Mouse (Mus musculus): ENCODE data around the gene Eef2. TPM values are rescaled to one million over a fixed set of nuclear protein-coding genes. Genes with fewer than 3 reads are reported as not detected.

The Eef2 gene
- polyA plus RNA-seq, 1 experiment: 2,100 TPM

DNA sequence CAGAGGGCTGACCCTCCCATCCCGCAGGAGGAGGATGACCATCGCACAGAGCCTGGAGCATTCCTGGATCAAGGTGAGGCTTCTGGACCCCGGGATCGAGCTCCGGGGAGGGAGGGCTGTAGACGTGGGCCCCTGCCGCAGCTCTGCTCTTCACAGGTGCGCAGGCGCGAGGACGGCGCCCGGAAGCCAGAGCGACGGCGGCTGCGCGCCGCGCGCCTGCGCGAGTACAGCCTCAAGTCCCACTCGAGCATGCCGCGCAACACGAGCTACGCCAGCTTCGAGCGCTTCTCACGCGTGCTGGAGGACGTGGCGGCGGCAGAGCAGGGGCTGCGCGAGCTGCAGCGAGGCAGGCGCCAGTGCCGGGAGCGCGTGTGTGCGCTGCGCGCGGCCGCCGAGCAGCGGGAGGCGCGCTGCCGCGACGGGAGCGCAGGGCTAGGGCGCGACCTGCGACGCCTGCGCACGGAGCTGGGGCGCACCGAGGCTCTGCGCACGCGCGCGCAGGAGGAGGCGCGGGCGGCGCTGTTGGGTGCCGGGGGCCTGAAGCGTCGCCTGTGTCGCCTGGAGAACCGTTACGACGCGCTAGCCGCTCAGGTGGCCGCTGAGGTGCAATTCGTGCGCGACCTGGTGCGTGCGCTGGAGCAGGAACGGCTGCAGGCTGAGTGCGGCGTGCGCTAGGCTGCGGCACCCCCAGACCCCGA is 16.0 kb downstream of the Eef2 start:
- Histone ChIP-seq H3K27me3 (ENCODE audit: control insufficient read depth, insufficient read depth, low read length) (no peaks in the 10 kb centered on the region), H3K4me1 (replicated peaks; ENCODE audit: control insufficient read depth, insufficient read depth, low read length) (peaks cover 31% of the 10 kb centered on the region), H3K27ac (ENCODE audit: control insufficient read depth, insufficient read depth, low read length) (peak overlapping the region; percentile 39), H3K4me3 (ENCODE audit: control insufficient read depth, insufficient read depth, low read length) (peak overlapping the region; percentile 54), H3K36me3 (ENCODE audit: control insufficient read depth, insufficient read depth, low read length) (no peaks in the 10 kb centered on the region)
- WGBS: under 1% methylated on average over 93 of the region's 93 CpGs
- peak; percentile 84 for DNase-seq
- TF ChIP-seq POLR2A (IDR thresholded peaks at IDR 0.05; ENCODE audit: control insufficient read depth, extremely low read depth, insufficient read depth, low read length, poor library complexity) (peak; percentile 65), CTCF (IDR thresholded peaks at IDR 0.05; ENCODE audit: borderline replicate concordance, control insufficient read depth, extremely low read depth, insufficient read depth, low read length, poor library complexity) (no peak)

DNA sequence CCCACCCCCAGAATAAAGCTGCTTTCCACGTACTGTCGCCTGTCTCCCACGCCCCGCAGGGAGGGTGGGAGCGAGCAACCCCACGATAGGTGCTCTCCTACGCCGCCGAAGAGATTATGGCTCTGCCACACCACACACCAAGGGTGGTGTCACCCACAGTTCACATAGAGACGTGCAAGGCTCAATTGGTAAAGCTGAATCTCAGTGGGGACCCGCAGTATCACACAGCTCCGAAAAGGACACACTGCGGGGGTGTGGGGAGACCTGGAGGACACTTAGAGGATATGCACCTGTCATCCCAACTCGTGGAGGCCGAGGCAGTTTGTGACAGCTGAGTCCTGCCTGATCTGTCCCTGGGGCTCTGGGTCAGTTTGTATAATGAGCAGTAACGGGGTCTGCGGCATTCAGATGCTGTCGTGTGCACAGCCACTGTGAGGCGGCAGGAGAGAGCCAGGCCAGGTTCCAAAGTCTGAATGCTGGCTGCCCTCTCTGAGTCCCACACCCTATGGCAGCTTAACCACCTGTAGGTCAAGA is 16.6 kb downstream of the Eef2 start:
- TF ChIP-seq CTCF (IDR thresholded peaks at IDR 0.05; ENCODE audit: borderline replicate concordance, control insufficient read depth, extremely low read depth, insufficient read depth, low read length, poor library complexity) (no peak), POLR2A (IDR thresholded peaks at IDR 0.05; ENCODE audit: control insufficient read depth, extremely low read depth, insufficient read depth, low read length, poor library complexity) (no peak)
- H3K36me3 ChIP-seq (ENCODE audit: control insufficient read depth, insufficient read depth, low read length): no peaks in the 10 kb centered on the region
- WGBS: 4% methylated on average over 19 of the region's 19 CpGs
- no peaks in the 10 kb centered on the region for H3K27me3 ChIP-seq (ENCODE audit: control insufficient read depth, insufficient read depth, low read length)
- peaks cover 31% of the 10 kb centered on the region for H3K4me1 ChIP-seq (replicated peaks; ENCODE audit: control insufficient read depth, insufficient read depth, low read length)
- H3K4me3 ChIP-seq (ENCODE audit: control insufficient read depth, insufficient read depth, low read length): peak overlapping the region; percentile 38
- 0 out of 2 replicates have a peak overlapping the region, but pooled peaks have one; percentile 2 for H3K27ac ChIP-seq (ENCODE audit: control insufficient read depth, insufficient read depth, low read length)
- DNase-seq: no peak

DNA sequence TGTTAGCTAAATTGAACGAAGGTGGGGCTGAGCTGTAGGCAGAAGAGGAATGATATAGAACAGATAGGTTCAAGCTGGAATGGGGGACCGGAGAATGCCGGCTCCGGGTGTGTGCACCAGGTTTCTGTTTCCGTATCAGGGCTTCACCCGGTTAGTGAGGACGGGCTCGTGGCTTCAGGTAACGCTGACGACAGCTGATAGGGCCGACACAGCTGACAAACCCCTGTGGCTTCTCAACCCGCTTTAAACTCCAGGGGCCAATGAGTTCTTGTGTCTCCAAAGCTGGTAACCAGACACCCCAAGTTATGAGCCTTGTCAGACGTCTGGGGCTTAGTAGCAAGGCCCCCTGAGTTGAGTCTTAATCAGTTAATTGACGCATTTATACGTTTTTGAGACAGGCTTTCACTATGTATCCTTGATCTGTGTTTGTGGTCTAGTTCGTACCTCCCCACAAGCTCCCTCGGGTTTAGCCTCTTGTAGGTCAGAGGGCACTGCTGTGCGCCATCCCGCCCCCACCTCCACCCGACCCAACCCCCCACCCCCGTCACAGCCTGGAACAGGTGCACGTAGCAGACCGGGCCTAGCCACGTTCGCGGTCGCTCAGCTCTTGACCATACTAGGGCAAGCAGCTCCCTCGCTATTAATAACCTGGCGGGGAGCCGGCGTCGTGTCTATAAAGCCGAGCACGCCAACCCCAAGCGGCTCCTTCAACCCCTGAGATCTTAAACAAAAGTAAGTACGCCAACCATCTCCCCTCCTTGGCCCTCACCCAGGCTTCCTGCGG is 17.8 kb downstream of the Eef2 start:
- H3K27me3 ChIP-seq (ENCODE audit: control insufficient read depth, insufficient read depth, low read length): no peaks in the 10 kb centered on the region
- H3K27ac ChIP-seq (ENCODE audit: control insufficient read depth, insufficient read depth, low read length): no peak overlapping the region
- peaks cover 31% of the 10 kb centered on the region for H3K4me1 ChIP-seq (replicated peaks; ENCODE audit: control insufficient read depth, insufficient read depth, low read length)
- H3K36me3 ChIP-seq (ENCODE audit: control insufficient read depth, insufficient read depth, low read length): no peaks in the 10 kb centered on the region
- 4% methylated on average over 37 of the region's 37 CpGs for WGBS
- TF ChIP-seq POLR2A (IDR thresholded peaks at IDR 0.05; ENCODE audit: control insufficient read depth, extremely low read depth, insufficient read depth, low read length, poor library complexity): no peak
- no peak for TF ChIP-seq CTCF (IDR thresholded peaks at IDR 0.05; ENCODE audit: borderline replicate concordance, control insufficient read depth, extremely low read depth, insufficient read depth, low read length, poor library complexity)
- no peak overlapping the region; the same call in 1 of the 2 replicates for H3K4me3 ChIP-seq (ENCODE audit: control insufficient read depth, insufficient read depth, low read length)
- no peak for DNase-seq

DNA sequence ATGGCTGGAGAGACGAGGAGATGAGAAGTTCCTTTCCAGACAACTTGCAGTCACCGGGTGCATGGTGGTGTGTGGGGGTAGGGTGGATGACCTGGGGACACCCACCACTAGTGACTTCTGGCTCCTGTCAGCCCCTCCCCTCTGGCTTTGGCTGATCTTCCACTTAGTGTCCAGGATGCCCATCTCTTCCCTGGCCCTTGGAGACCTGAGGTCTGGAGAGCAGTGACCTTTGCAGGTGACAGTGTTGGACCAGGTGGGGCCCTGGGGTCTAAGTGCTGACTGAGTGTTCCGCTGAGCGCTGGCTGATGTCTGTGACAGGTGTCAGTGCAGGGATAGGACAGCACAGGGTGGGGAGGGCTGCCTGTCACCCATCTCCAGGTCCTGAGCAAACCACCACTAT is 18.9 kb downstream of the Eef2 start:
- Histone ChIP-seq H3K36me3 (ENCODE audit: control insufficient read depth, insufficient read depth, low read length) (no peaks in the 10 kb centered on the region), H3K27me3 (ENCODE audit: control insufficient read depth, insufficient read depth, low read length) (no peaks in the 10 kb centered on the region), H3K27ac (ENCODE audit: control insufficient read depth, insufficient read depth, low read length) (no peak overlapping the region), H3K4me3 (ENCODE audit: control insufficient read depth, insufficient read depth, low read length) (no peak overlapping the region), H3K4me1 (replicated peaks; ENCODE audit: control insufficient read depth, insufficient read depth, low read length) (peaks cover 31% of the 10 kb centered on the region)
- 87% methylated on average over 4 of the region's 4 CpGs for WGBS
- DNase-seq: no peak
- no peak for TF ChIP-seq CTCF (IDR thresholded peaks at IDR 0.05; ENCODE audit: borderline replicate concordance, control insufficient read depth, extremely low read depth, insufficient read depth, low read length, poor library complexity)
- TF ChIP-seq POLR2A (IDR thresholded peaks at IDR 0.05; ENCODE audit: control insufficient read depth, extremely low read depth, insufficient read depth, low read length, poor library complexity): no peak

DNA sequence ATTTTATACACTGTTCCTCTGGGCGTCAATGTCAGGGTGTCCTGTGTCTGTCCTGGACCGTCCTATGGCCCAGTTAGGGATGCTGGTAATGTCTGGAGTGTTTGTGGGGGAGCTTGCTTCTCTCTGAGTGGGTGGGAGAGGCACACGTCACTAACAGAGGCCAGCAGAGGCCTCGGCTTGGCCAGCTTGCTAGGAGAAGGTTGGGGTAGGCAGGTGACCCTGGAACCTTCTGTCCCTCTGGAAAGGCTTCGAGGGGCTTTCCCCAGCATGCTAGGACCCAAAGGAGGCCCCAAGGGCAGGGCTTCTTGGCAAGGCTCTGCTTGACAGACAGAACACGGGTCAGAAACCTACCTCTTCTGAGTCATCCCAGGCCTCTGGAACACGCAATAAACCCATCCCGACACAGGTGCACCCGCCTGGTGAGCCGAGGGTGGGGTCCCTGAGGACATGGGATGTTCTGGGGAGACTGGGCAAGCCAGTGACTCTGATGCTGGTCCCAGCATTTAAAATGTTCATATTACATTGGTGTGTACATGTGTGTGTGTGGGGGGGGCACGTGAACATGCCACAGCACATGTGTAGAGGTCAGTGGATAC is 20.1 kb downstream of the Eef2 start:
- WGBS: 84% methylated on average over 11 of the region's 11 CpGs
- no peak overlapping the region for H3K4me3 ChIP-seq (ENCODE audit: control insufficient read depth, insufficient read depth, low read length)

DNA sequence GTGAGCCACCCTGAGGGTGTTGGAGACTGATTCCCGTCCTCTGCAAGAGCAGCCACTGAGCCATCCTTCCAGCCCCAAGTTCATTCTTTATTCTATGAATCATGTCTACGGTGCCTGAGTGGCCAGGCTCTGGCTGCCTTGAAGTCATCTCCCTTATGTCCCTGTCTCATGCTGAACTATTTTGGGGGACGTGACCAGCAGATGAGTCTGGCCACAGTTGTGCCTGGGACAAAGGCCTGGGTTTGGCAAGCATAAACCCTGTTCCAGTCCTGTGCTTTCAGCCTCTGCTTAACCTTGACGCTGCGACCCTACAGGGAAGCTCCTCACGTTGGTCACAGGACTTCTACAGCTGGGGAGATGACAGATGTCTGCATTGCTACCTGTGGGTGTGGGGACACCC is 20.9 kb downstream of the Eef2 start:
- DNase-seq: no peak
- Histone ChIP-seq H3K36me3 (ENCODE audit: control insufficient read depth, insufficient read depth, low read length) (no peaks in the 10 kb centered on the region), H3K27me3 (ENCODE audit: control insufficient read depth, insufficient read depth, low read length) (no peaks in the 10 kb centered on the region), H3K27ac (ENCODE audit: control insufficient read depth, insufficient read depth, low read length) (no peak overlapping the region), H3K4me3 (ENCODE audit: control insufficient read depth, insufficient read depth, low read length) (no peak overlapping the region), H3K4me1 (replicated peaks; ENCODE audit: control insufficient read depth, insufficient read depth, low read length) (peaks cover 22% of the 10 kb centered on the region)
- 58% methylated on average over 6 of the region's 6 CpGs for WGBS
- TF ChIP-seq CTCF (IDR thresholded peaks at IDR 0.05; ENCODE audit: borderline replicate concordance, control insufficient read depth, extremely low read depth, insufficient read depth, low read length, poor library complexity) (no peak), POLR2A (IDR thresholded peaks at IDR 0.05; ENCODE audit: control insufficient read depth, extremely low read depth, insufficient read depth, low read length, poor library complexity) (no peak)

More for the DNA sequence above, 20.1 kb downstream of the Eef2 start:
- Histone ChIP-seq H3K27ac (ENCODE audit: control insufficient read depth, insufficient read depth, low read length) (no peak overlapping the region), H3K27me3 (ENCODE audit: control insufficient read depth, insufficient read depth, low read length) (no peaks in the 10 kb centered on the region), H3K4me1 (replicated peaks; ENCODE audit: control insufficient read depth, insufficient read depth, low read length) (peaks cover 28% of the 10 kb centered on the region), H3K36me3 (ENCODE audit: control insufficient read depth, insufficient read depth, low read length) (no peaks in the 10 kb centered on the region)
- no peak for DNase-seq
- TF ChIP-seq POLR2A (IDR thresholded peaks at IDR 0.05; ENCODE audit: control insufficient read depth, extremely low read depth, insufficient read depth, low read length, poor library complexity): no peak
- no peak for TF ChIP-seq CTCF (IDR thresholded peaks at IDR 0.05; ENCODE audit: borderline replicate concordance, control insufficient read depth, extremely low read depth, insufficient read depth, low read length, poor library complexity)

All from thymus, adult 2 months (tissue).